Mouse (Mus musculus) MEL (cell line): ENCODE measurements around the gene Tmem274.

Source experiments
- CTCF ChIP-seq, 3 experiments: IDR thresholded peaks in 2 of 3; conservative IDR thresholded peaks in 1 of 3; 2 replicates each; pipeline ENCODE4 v1.5.1; 2011 to 2012; ENCODE audit warnings: low read length in 3 of 3, low read depth in 2 of 3, mild to moderate bottlenecking in 2 of 3, improper control_type of control experiment in 1 of 3, inconsistent platforms in 1 of 3, mixed read lengths in 1 of 3, moderate library complexity in 1 of 3; ENCODE audit not compliant: control insufficient read depth in 1 of 3, insufficient read depth in 1 of 3, poor library complexity in 1 of 3, severe bottlenecking in 1 of 3
- POLR2A ChIP-seq, 2 experiments: IDR thresholded peaks; 2 replicates each; pipeline ENCODE4 v1.6.1; 2011 to 2012; ENCODE audit warnings: low read length in 2 of 2, mild to moderate bottlenecking in 2 of 2, control low read depth in 1 of 2, improper control_type of control experiment in 1 of 2, low read depth in 1 of 2, moderate library complexity in 1 of 2; ENCODE audit not compliant: control insufficient read depth in 1 of 2, insufficient read depth in 1 of 2, poor library complexity in 1 of 2
- ZKSCAN1 ChIP-seq: IDR thresholded peaks from 2 replicates; pipeline ENCODE4 v1.6.1; 2012; ENCODE audit warnings: low read depth, mild to moderate bottlenecking, inconsistent platforms, low read length, improper control_type of control experiment, moderate library complexity

GRCm38 (mm10) chr4:149527621-149528354 lies 50.6 kb downstream of the Tmem274 start:
- TF ChIP-seq CTCF (IDR thresholded peaks at IDR 0.05 in 2 of 3, conservative IDR thresholded peaks at IDR 0.05 in 1 of 3; ENCODE audit: control insufficient read depth in 1 of 3, insufficient read depth in 1 of 3, low read depth in 2 of 3, low read length in 3 of 3, poor library complexity in 1 of 3, severe bottlenecking in 1 of 3) (no peak), POLR2A (IDR thresholded peaks at IDR 0.05; ENCODE audit: control insufficient read depth in 1 of 2, insufficient read depth in 1 of 2, low read depth in 1 of 2, low read length in 2 of 2, poor library complexity in 1 of 2) (no peak), ZKSCAN1 (no peak)
